Mouse (Mus musculus) C2C12 (cell line): ENCODE measurements around the gene Fam71f1. TPM values are rescaled to one million over a fixed set of nuclear protein-coding genes. Genes with fewer than 3 reads are reported as not detected.

Source experiments
- H3K27me3 ChIP-seq: one replicate; pipeline ENCODE4 v1.6.1; 2011; ENCODE audit not compliant: control insufficient read depth, insufficient read depth, insufficient read length
- H3K36me3 ChIP-seq: one replicate; pipeline ENCODE4 v1.6.1; 2011; ENCODE audit not compliant: control insufficient read depth, insufficient read depth
- H3K4me3 ChIP-seq: one replicate; pipeline ENCODE4 v1.5.1; 2011; ENCODE audit warnings: mild to moderate bottlenecking, control low read depth; ENCODE audit not compliant: poor library complexity, insufficient read depth, severe bottlenecking
- H3K79me2 ChIP-seq: one replicate; pipeline ENCODE4 v1.6.1; 2011; ENCODE audit not compliant: control insufficient read depth, insufficient read depth
- H3K79me3 ChIP-seq: one replicate; pipeline ENCODE4 v1.6.1; 2011; ENCODE audit warnings: low read depth, control low read depth
- H3ac ChIP-seq: one replicate; pipeline ENCODE3; 2011; ENCODE audit warnings: low read depth; ENCODE audit not compliant: control insufficient read depth, insufficient read length
- CEBPB ChIP-seq: IDR thresholded peaks from one replicate; pipeline ENCODE4 v1.6.1; 2011; ENCODE audit warnings: low read depth, mild to moderate bottlenecking, control low read depth, moderate library complexity
- CTCF ChIP-seq: IDR thresholded peaks from one replicate; pipeline ENCODE4 v1.5.1; 2011; ENCODE audit not compliant: control insufficient read depth, insufficient read depth, insufficient read length
- FOSL1 ChIP-seq: IDR thresholded peaks from one replicate; pipeline ENCODE4 v1.8.0; 2011; ENCODE audit warnings: mild to moderate bottlenecking, low read length; ENCODE audit not compliant: poor library complexity, insufficient read depth, severe bottlenecking
- MAX ChIP-seq: IDR thresholded peaks from one replicate; pipeline ENCODE4 v1.6.1; 2011; ENCODE audit warnings: mild to moderate bottlenecking, control low read depth
- MYOD1 ChIP-seq: IDR thresholded peaks from one replicate; pipeline ENCODE4 v1.6.1; 2011; ENCODE audit warnings: low read depth; ENCODE audit not compliant: control insufficient read depth, insufficient read length
- MYOG ChIP-seq: IDR thresholded peaks from one replicate; pipeline ENCODE4 v1.6.1; 2011; ENCODE audit not compliant: control insufficient read depth, insufficient read length; ENCODE audit errors: extremely low read depth
- USF1 ChIP-seq: IDR thresholded peaks from one replicate; pipeline ENCODE4 v1.6.1; 2011; ENCODE audit warnings: low read depth, mild to moderate bottlenecking, control low read depth, moderate library complexity
- long read RNA-seq, 2 experiments: library from polyadenylated mRNA; unstranded; transcript quantifications; one replicate each; pipeline ENCODE4 v2.0.0; 2019 to 2020
- polyA plus RNA-seq: library from polyadenylated mRNA; unstranded; fragments of >200 nt; fragmentation: generic; extraction: Trizol; gene quantifications from one replicate; pipeline ENCODE4 v1.2.1, GENCODE M21; 2012; ENCODE audit warnings: missing spikeins

The Fam71f1 gene
- 0.22 TPM for polyA plus RNA-seq
- long read RNA-seq, experiment 1, partial matches to known transcripts, result 0 of 2 reads
- long read RNA-seq, experiment 1, other reads (novel, unspliced or antisense), result 0 of 2 reads
- long read RNA-seq, experiment 2, partial matches to known transcripts, result 0 of 5 reads
- long read RNA-seq, experiment 2, other reads (novel, unspliced or antisense), result 4 of 5 reads

DNA sequence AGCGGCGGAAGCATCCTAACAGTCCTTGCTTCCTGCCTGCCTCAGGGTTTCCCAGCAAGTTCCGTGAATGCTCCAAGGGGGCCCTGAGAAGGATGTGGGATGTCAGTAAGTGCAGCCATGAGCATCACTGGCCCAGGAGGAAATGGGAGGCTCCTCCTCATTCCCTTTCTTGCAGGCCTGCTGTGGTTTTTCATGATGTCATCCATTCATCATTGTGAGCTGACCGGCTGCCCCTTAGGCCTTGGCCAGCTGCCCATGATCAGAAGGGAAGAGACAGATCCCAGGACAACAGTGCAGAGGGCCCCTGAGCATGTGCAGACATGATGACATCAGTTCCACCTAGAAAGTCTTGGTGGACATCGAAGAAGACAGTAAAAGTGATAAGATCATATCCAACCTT is at the start of gene Fam71f1:
Gene Fam71f1, plus strand, starts transcription at position 262 of the 400 bp plus-strand sequence.
- no peaks in the 10 kb centered on the region for H3K79me2 ChIP-seq
- no peaks in the 10 kb centered on the region for H3K27me3 ChIP-seq
- H3K79me3 ChIP-seq, result no peaks in the 10 kb centered on the region
- TF ChIP-seq CTCF (no peak), USF1 (no peak), FOSL1 (no peak), CEBPB (no peak), MYOG (no peak), MYOD1 (no peak), MAX (no peak)
- peak within 1 kb of the TSS; percentile 18 for H3K4me3 ChIP-seq
- H3ac ChIP-seq, result no peak within 1 kb of the TSS
- H3K36me3 ChIP-seq, result no peaks in the 10 kb centered on the region

DNA sequence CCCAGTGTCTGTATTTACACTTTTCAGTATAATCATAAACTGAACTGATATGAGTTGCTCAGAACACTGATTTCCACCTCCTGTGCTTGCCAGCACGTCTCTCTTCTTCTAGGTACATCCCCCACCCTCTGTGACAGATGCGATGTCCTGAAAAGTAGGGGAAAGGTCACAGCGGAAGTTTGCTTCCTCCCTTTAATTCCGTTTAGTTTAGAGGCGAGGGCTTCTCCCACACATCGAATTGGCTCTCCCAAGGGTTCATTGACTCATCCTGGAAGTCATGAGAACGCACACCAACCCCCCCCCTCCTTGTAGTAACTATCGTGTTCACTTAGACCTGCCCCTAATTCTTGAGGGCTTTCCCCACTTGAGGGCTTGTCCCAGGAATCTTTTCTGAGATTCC is 48.0 kb upstream of the Fam71f1 start:
- H3K36me3 ChIP-seq, result peaks cover 18% of the 10 kb centered on the region
- TF ChIP-seq CEBPB, result no peak
- no peak for TF ChIP-seq MAX
- peak; percentile 15 for TF ChIP-seq MYOD1
- no peak overlapping the region for H3K4me3 ChIP-seq
- H3K79me3 ChIP-seq, result peaks cover 19% of the 10 kb centered on the region
- H3K79me2 ChIP-seq, result peaks cover 29% of the 10 kb centered on the region
- no peaks in the 10 kb centered on the region for H3K27me3 ChIP-seq
- H3ac ChIP-seq, result no peak overlapping the region

DNA sequence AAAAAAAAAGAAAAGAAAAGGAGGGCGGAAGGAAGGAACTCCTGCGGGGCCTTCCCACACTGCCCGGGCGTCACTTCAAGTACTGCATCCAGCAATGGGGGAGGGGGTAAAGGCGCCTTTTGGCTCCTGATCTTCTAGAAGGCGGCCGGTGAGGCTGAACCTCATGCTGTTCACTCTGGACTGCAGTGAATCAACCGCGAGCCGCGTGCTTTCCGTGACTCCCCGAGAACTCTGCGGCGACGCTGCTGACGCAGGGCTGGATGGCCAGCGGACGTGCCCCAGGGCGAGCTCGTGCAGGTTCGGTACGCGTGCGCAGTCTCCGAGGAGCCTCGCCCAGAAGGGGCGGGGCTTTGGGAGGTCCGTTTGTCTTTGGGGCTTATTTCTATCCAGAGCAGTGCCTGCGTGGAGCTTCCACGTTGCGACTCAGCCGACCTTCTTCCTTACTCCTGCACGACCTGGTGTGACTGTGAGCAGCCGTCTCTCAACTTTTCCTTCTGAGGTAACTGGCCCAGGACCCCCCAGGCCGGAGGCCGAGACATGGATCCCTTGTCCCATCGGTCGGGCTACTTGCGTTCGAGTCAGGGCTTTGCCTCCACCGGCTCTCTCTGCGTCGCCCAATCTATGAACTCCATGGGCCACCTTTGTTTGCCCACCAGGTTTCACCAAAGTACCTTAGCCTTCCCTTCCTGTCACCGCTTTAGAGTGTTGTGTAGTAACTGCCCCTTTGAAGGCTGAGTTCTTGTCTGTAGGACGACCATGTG is 46.4 kb upstream of the Fam71f1 start, which contains the start of gene Hilpda:
Gene Hilpda, plus strand, starts transcription at position 177 of the 761 bp plus-strand sequence.
- peak; percentile 96 for TF ChIP-seq MAX
- no peak for TF ChIP-seq MYOD1
- H3K79me3 ChIP-seq, result peaks cover 19% of the 10 kb centered on the region
- H3K27me3 ChIP-seq, result no peaks in the 10 kb centered on the region

DNA sequence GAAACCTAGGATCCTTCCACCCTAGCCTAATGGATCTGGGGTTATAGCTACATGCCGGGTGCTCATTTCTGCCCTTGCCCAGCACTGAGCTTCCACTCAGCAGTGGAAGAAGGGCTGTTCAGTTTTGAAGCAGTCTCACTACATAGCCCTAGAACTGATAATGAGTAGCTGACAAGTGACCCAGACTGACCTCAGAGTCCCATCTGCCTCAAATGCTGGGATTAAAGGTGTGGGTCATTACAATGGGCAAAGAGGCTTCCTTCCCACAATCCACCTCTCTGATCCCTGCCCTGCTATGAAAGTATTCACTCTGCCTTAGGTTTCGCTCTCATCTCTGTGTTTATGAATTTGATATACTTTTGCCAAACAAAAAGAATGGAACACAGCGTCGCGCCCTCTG is 42.2 kb upstream of the Fam71f1 start:
- H3K79me2 ChIP-seq, result peaks cover 29% of the 10 kb centered on the region
- TF ChIP-seq CTCF (no peak), MYOD1 (no peak), USF1 (no peak), MYOG (no peak), MAX (no peak), CEBPB (no peak), FOSL1 (no peak)
- peaks cover 19% of the 10 kb centered on the region for H3K79me3 ChIP-seq
- no peaks in the 10 kb centered on the region for H3K27me3 ChIP-seq
- no peak overlapping the region for H3K4me3 ChIP-seq
- no peak overlapping the region for H3ac ChIP-seq
- peaks cover 29% of the 10 kb centered on the region for H3K36me3 ChIP-seq

More for the DNA sequence above, 46.4 kb upstream of the Fam71f1 start, which contains the start of gene Hilpda:
- Histone ChIP-seq H3K36me3 (peaks cover 29% of the 10 kb centered on the region), H3K79me2 (peaks cover 29% of the 10 kb centered on the region), H3K4me3 (peak within 1 kb of the TSS; percentile 68), H3ac (peak within 1 kb of the TSS; percentile 60)

DNA sequence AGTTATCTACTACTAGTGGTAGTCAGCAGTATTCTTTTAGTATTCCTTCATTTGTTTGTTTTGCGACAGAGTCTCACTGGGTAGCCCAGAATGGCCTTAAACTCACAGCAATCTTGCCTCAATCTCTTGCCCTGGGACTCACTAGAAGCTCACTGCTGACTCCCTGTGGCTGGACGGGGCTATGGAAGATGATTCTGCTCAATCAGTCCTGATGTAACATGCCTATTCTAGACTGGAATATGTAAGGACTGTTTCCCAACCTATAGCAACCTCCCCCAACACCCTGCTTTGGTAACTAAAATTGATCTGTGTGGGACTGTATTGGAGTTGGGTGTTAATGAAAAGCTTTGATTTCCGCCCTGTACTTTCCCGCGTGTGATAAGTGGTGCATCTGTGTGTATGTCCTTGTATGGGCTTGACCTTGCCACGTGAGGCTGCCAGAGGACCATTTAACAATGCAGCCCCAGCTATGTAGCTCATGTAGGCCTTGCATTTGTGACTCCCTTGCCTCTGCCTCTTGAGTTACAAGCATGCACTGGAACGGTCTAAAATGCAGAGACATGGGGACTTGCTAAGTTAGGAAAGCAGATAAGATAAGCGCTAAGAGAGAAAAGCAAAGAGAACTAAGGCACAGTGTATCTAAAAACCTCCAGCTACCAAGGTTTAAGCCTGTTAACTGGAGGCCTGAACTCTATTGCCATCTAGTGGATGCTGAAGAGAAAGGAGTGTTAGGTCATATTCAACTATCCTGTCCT is 40.2 kb upstream of the Fam71f1 start:
- TF ChIP-seq CEBPB (no peak), MYOD1 (no peak), USF1 (no peak), FOSL1 (no peak), MYOG (no peak), MAX (no peak), CTCF (peak; percentile 50)
- H3K79me2 ChIP-seq, result peaks cover 17% of the 10 kb centered on the region
- peaks cover 29% of the 10 kb centered on the region for H3K36me3 ChIP-seq

DNA sequence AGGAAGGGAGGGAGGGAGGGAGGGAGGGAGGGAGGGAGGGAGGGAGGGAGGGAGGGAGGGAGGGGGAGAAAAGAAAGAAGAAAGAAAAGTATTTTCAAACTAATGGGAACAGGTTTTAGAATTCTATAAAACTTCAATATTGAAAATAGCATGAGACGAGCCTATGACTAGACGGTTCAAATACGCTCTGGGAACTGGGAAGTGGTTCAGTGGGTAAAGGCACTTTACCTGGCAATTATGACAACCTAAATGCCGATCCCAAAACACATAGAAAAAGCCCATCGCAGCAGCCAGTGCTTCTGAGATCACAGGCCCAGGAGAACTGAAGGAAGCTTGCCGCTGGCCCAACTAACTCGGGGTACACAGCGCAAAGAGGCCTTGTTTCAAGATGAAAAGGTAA is 39.6 kb upstream of the Fam71f1 start, which contains the start of gene Fam71f2:
Gene Fam71f2, plus strand, starts transcription at position 301 of the 400 bp plus-strand sequence.
- H3K79me3 ChIP-seq, result peaks cover 2% of the 10 kb centered on the region
- H3K4me3 ChIP-seq, result no peak within 1 kb of the TSS
- H3ac ChIP-seq, result no peak within 1 kb of the TSS
- no peaks in the 10 kb centered on the region for H3K27me3 ChIP-seq
- peaks cover 11% of the 10 kb centered on the region for H3K79me2 ChIP-seq
- TF ChIP-seq FOSL1 (no peak), MYOG (no peak), MYOD1 (no peak), CEBPB (no peak), CTCF (no peak), USF1 (no peak), MAX (no peak)
- peaks cover 28% of the 10 kb centered on the region for H3K36me3 ChIP-seq

More for the DNA sequence above, 40.2 kb upstream of the Fam71f1 start:
- Histone ChIP-seq H3K4me3 (no peak overlapping the region), H3ac (no peak overlapping the region), H3K79me3 (peaks cover 8% of the 10 kb centered on the region), H3K27me3 (no peaks in the 10 kb centered on the region)
